Mouse (Mus musculus): ENCODE results near the gene Gm8251. TPM values are rescaled to one million over a fixed set of nuclear protein-coding genes. Genes with fewer than 3 reads are reported as not detected.

The Gm8251 gene
- polyA plus RNA-seq, 1 experiment from 2014 or later = 0.18 TPM

DNA sequence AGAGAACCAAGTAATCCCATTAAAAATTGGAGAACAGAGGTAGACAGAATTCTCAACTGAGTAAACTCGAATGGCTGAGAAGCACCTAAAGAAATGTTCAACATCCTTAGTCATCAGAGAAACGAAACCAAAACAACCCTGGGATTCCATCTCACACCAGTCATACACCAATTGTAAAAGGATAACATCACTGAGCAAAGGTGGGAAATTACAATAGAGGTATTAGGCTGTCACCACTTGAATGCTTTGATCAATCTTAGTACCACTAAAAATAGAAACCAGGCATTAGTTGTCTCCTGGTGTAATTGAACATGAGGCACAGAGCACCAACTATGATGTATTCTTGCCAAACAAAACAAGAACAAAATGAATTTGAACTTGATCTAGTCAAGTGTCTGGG lies 29.5 kb downstream of the Gm8251 start:
- Histone ChIP-seq H3K27me3 (no peaks in the 10 kb centered on the region), H3K27ac (replicated peaks) (no peak overlapping the region), H3K9me3 (no peaks in the 10 kb centered on the region), H3K36me3 (no peaks in the 10 kb centered on the region), H3K4me3 (no peak overlapping the region), H3K4me2 (replicated peaks) (no peak overlapping the region), H3K4me1 (no peaks in the 10 kb centered on the region), H3K9ac (replicated peaks) (no peak overlapping the region)
- WGBS = 67% methylated on average over 2 of the region's 2 CpGs
- no peak for ATAC-seq (replicated peaks)

DNA sequence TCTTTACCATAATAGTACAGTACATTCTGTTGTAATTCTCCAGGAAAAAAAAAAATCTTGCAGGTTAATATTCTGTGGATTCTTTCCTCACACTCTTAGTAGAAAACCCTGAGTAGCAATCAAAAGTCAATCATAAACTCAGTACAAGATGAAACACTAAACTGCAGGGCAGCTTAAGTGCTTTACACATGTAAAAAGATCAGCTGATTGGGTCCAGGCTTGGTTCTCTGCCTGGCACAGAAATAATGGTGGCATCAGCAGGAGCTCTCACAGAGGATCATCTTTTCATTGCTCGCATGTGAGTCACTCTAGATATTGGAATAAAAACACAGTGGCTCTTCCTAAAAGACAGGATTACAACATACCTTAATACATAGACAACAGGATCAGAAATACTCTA lies 34.1 kb downstream of the Gm8251 start:
- Histone ChIP-seq H3K4me3 (no peak overlapping the region), H3K9ac (replicated peaks) (no peak overlapping the region), H3K4me1 (no peaks in the 10 kb centered on the region), H3K9me3 (no peaks in the 10 kb centered on the region), H3K36me3 (no peaks in the 10 kb centered on the region), H3K27me3 (no peaks in the 10 kb centered on the region), H3K4me2 (replicated peaks) (no peak overlapping the region), H3K27ac (replicated peaks) (no peak overlapping the region)
- 67% methylated on average over 1 of the region's 1 CpGs for WGBS
- no peak for ATAC-seq (replicated peaks)

DNA sequence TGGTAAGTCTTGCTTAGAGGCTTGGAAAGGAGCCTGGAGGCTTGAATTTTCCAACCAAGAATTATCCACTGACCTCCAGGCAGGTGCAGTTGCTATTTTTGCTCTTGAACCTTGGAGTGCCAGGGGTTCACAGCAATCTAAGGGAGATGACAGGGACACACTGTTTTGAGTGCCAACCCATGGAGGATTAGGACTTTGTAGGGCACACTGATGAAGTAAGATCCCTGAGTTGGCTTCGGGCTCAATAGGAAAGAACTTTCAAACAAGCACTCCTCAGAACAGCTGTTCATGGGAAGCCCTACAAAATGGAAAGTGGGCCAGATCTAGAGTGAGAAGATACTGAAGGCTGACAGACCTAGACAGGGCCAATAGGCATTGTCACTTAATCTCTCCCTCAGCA lies 39.1 kb downstream of the Gm8251 start:
- ATAC-seq (replicated peaks) = no peak
- no peak overlapping the region for H3K4me3 ChIP-seq
- H3K4me2 ChIP-seq (replicated peaks) = no peak overlapping the region
- H3K36me3 ChIP-seq = no peaks in the 10 kb centered on the region
- no peaks in the 10 kb centered on the region for H3K27me3 ChIP-seq
- no peaks in the 10 kb centered on the region for H3K4me1 ChIP-seq
- no peak overlapping the region for H3K27ac ChIP-seq (replicated peaks)
- H3K9ac ChIP-seq (replicated peaks) = no peak overlapping the region
- no peaks in the 10 kb centered on the region for H3K9me3 ChIP-seq
- 87% methylated on average over 1 of the region's 1 CpGs for WGBS

DNA sequence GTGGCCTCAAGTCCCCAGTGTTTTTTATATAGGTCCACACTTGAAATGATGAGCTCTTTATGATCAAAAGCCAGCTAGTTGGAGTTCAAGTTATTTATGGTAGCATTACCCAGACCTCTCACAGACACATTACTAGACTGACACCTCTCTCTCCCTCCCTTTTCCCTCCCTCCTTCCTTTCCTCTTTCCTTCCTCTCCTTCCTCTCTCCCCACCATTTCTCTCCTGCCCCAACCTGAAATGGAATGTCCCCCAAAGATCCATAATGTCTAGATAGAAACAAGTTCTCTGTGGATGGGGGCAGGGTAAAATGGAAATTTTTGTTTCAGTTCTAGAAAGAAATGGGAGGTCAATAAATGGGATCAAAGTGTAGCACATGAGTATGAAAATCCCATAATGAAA lies 41.8 kb downstream of the Gm8251 start, which contains the start of gene Mettl21c:
Gene Mettl21c (minus strand): TSS at position 101 of the 400 bp plus-strand sequence.
- no peak for ATAC-seq (replicated peaks)
- Histone ChIP-seq H3K4me1 (no peaks in the 10 kb centered on the region), H3K9me3 (no peaks in the 10 kb centered on the region), H3K4me3 (no peak within 1 kb of the TSS), H3K27me3 (no peaks in the 10 kb centered on the region), H3K4me2 (replicated peaks) (no peak within 1 kb of the TSS), H3K9ac (replicated peaks) (no peak within 1 kb of the TSS), H3K36me3 (no peaks in the 10 kb centered on the region), H3K27ac (replicated peaks) (no peak within 1 kb of the TSS)

DNA sequence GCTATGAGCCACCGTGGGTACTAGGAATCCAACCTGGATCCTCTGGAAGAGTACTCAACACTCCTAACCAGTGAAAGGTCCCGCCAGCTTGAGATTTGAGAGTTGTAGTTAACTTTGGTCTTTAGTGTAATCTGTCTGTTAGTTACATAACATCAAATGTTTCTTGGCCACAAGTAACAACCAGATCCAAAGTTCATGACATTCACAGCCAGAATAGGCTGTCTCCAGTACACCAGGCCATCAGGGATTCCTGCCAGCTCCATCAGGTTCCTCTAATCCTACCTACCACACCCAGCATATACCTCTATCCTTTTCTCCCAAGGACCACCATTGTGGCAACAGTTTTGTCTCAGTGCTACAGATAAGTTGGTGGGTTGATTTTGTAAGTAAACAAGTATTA lies 46.2 kb downstream of the Gm8251 start:
- no peaks in the 10 kb centered on the region for H3K9me3 ChIP-seq
- no peak overlapping the region for H3K27ac ChIP-seq (replicated peaks)
- ATAC-seq (replicated peaks) = no peak
- H3K36me3 ChIP-seq = no peaks in the 10 kb centered on the region
- no peak overlapping the region for H3K4me3 ChIP-seq
- no peak overlapping the region for H3K4me2 ChIP-seq (replicated peaks)
- H3K9ac ChIP-seq (replicated peaks) = no peak overlapping the region
- 91% methylated on average over 2 of the region's 2 CpGs for WGBS
- H3K4me1 ChIP-seq = no peaks in the 10 kb centered on the region
- H3K27me3 ChIP-seq = no peaks in the 10 kb centered on the region

Other genes with a start within 250 kb of the Gm8251 start
- 17.7 and 17.9 TPM in 2 replicates for gene Uxs1, start 234.1 kb downstream of the Gm8251 start, polyA plus RNA-seq (2015; fragmentation: Nextera tagmentation; extraction: Ambion mirVana)
- 55.4 and 61.2 TPM in 2 replicates for gene Tpp2, start 128.3 kb downstream of the Gm8251 start, polyA plus RNA-seq (2015; fragmentation: Nextera tagmentation; extraction: Ambion mirVana)
- gene Mettl21c, start 41.9 kb downstream of the Gm8251 start, polyA plus RNA-seq (2015; fragmentation: Nextera tagmentation; extraction: Ambion mirVana) = 1.4 and 2.1 TPM in 2 replicates
- 68.3 and 75.9 TPM in 2 replicates for gene Tex30, start 40.5 kb upstream of the Gm8251 start, polyA plus RNA-seq (2015; fragmentation: Nextera tagmentation; extraction: Ambion mirVana)
- 29.0 and 31.8 TPM in 2 replicates for gene Kdelc1, start 56.9 kb upstream of the Gm8251 start, polyA plus RNA-seq (2015; fragmentation: Nextera tagmentation; extraction: Ambion mirVana)
- 31.5 and 32.0 TPM in 2 replicates for gene Bivm, start 57.0 kb upstream of the Gm8251 start, polyA plus RNA-seq (2015; fragmentation: Nextera tagmentation; extraction: Ambion mirVana)
- 35.5 and 37.4 TPM in 2 replicates for gene Ercc5, start 85.8 kb upstream of the Gm8251 start, polyA plus RNA-seq (2015; fragmentation: Nextera tagmentation; extraction: Ambion mirVana)
- not detected in 2 replicates for gene Mettl21e, start 157.0 kb upstream of the Gm8251 start, polyA plus RNA-seq (2015; fragmentation: Nextera tagmentation; extraction: Ambion mirVana)

Data from forebrain, embryonic 15.5 days (tissue).